Mouse (Mus musculus): ENCODE data around the gene Serf2. TPM values are rescaled to one million over a fixed set of nuclear protein-coding genes. Genes with fewer than 3 reads are reported as not detected.

Gene Serf2
- polyA plus RNA-seq, 1 experiment from 2014 or later = 482 TPM

- no peaks in the 10 kb centered on the region for H3K27me3 ChIP-seq (replicated peaks; ENCODE audit: low read depth, poor library complexity, severe bottlenecking)
- H3K27ac ChIP-seq (replicated peaks) = no peak overlapping the region
- DNase-seq (ENCODE audit: low spot score) = no peak
- no peaks in the 10 kb centered on the region for H3K4me1 ChIP-seq
- 100% methylated on average over 1 of the region's 1 CpGs for whole genome bisulfite sequencing
- H3K4me3 ChIP-seq = no peak overlapping the region
- H3K9me3 ChIP-seq = no peaks in the 10 kb centered on the region
- peaks cover 99% of the 10 kb centered on the region for H3K36me3 ChIP-seq (replicated peaks)
Observed at GRCm38 (mm10) chr2:121434854-121435253, 14.1 kb upstream of the Serf2 start.

GRCm38 (mm10) chr2:121439746-121440145 is 9.2 kb upstream of the Serf2 start:
- peaks cover 24% of the 10 kb centered on the region for H3K27me3 ChIP-seq (replicated peaks; ENCODE audit: low read depth, poor library complexity, severe bottlenecking)
- no peak overlapping the region for H3K27ac ChIP-seq (replicated peaks)
- H3K4me3 ChIP-seq = no peak overlapping the region
- H3K36me3 ChIP-seq (replicated peaks) = peaks cover 54% of the 10 kb centered on the region
- DNase-seq (ENCODE audit: low spot score) = no peak
- WGBS = 79% methylated on average over 4 of the region's 4 CpGs
- peaks cover 19% of the 10 kb centered on the region for H3K4me1 ChIP-seq
- H3K9me3 ChIP-seq = no peaks in the 10 kb centered on the region

- Histone ChIP-seq H3K27me3 (replicated peaks; ENCODE audit: low read depth, poor library complexity, severe bottlenecking) (peaks cover 24% of the 10 kb centered on the region), H3K4me1 (peaks cover 19% of the 10 kb centered on the region), H3K4me3 (peak overlapping the region; percentile 67; the same call in 1 of the 2 replicates), H3K27ac (replicated peaks) (no peak overlapping the region), H3K36me3 (replicated peaks) (peaks cover 41% of the 10 kb centered on the region), H3K9me3 (no peaks in the 10 kb centered on the region)
- 58% methylated on average over 5 of the region's 5 CpGs for WGBS
- no peak for DNase-seq (ENCODE audit: low spot score)
Observed at GRCm38 (mm10) chr2:121440834-121441605, 8.0 kb upstream of the Serf2 start.

GRCm38 (mm10) chr2:121441800-121442199 is 7.2 kb upstream of the Serf2 start:
- WGBS = 8% methylated on average over 11 of the region's 11 CpGs
- Histone ChIP-seq H3K9me3 (no peaks in the 10 kb centered on the region), H3K27ac (replicated peaks) (no peak overlapping the region; the same call in 1 of the 2 replicates), H3K36me3 (replicated peaks) (peaks cover 35% of the 10 kb centered on the region), H3K4me1 (peaks cover 19% of the 10 kb centered on the region), H3K4me3 (peak overlapping the region; percentile 67), H3K27me3 (replicated peaks; ENCODE audit: low read depth, poor library complexity, severe bottlenecking) (peaks cover 24% of the 10 kb centered on the region)
- no peak for DNase-seq (ENCODE audit: low spot score)

GRCm38 (mm10) chr2:121442259-121443067 is 6.5 kb upstream of the Serf2 start:
- DNase-seq (ENCODE audit: low spot score) = peak; percentile 79
- Histone ChIP-seq H3K27me3 (replicated peaks; ENCODE audit: low read depth, poor library complexity, severe bottlenecking) (peaks cover 24% of the 10 kb centered on the region), H3K36me3 (replicated peaks) (peaks cover 28% of the 10 kb centered on the region), H3K4me3 (peak overlapping the region; percentile 67), H3K4me1 (peaks cover 19% of the 10 kb centered on the region), H3K27ac (replicated peaks) (peak overlapping the region; percentile 51), H3K9me3 (no peaks in the 10 kb centered on the region)
- 2% methylated on average over 30 of the region's 30 CpGs for WGBS

- Histone ChIP-seq H3K4me3 (peak overlapping the region; percentile 67), H3K27me3 (replicated peaks; ENCODE audit: low read depth, poor library complexity, severe bottlenecking) (peaks cover 24% of the 10 kb centered on the region), H3K27ac (replicated peaks) (no peak overlapping the region), H3K4me1 (peaks cover 25% of the 10 kb centered on the region), H3K36me3 (replicated peaks) (peaks cover 22% of the 10 kb centered on the region), H3K9me3 (no peaks in the 10 kb centered on the region)
- 21% methylated on average over 8 of the region's 8 CpGs for WGBS
- no peak for DNase-seq (ENCODE audit: low spot score)
Observed at GRCm38 (mm10) chr2:121443068-121443349, 6.0 kb upstream of the Serf2 start.

GRCm38 (mm10) chr2:121444178-121444577 is 4.8 kb upstream of the Serf2 start, which contains the start of gene Ell3:
Ell3 (minus strand) TSS chr2:121444278.
- WGBS = 87% methylated on average over 1 of the region's 1 CpGs
- no peak for DNase-seq (ENCODE audit: low spot score)
- peak within 1 kb of the TSS; percentile 67; the same call in 1 of the 2 replicates for H3K4me3 ChIP-seq
- peaks cover 30% of the 10 kb centered on the region for H3K4me1 ChIP-seq
- H3K36me3 ChIP-seq (replicated peaks) = peaks cover 11% of the 10 kb centered on the region
- H3K9me3 ChIP-seq = no peaks in the 10 kb centered on the region
- no peak within 1 kb of the TSS for H3K27ac ChIP-seq (replicated peaks)
- peaks cover 24% of the 10 kb centered on the region for H3K27me3 ChIP-seq (replicated peaks; ENCODE audit: low read depth, poor library complexity, severe bottlenecking)

GRCm38 (mm10) chr2:121445117-121445516 is 3.9 kb upstream of the Serf2 start:
- WGBS = 86% methylated on average over 3 of the region's 3 CpGs
- no peak for DNase-seq (ENCODE audit: low spot score)
- Histone ChIP-seq H3K36me3 (replicated peaks) (peaks cover 1% of the 10 kb centered on the region), H3K27me3 (replicated peaks; ENCODE audit: low read depth, poor library complexity, severe bottlenecking) (peaks cover 24% of the 10 kb centered on the region), H3K4me3 (no peak overlapping the region), H3K4me1 (peaks cover 31% of the 10 kb centered on the region), H3K9me3 (no peaks in the 10 kb centered on the region), H3K27ac (replicated peaks) (no peak overlapping the region)

- WGBS = 77% methylated on average over 4 of the region's 4 CpGs
- Histone ChIP-seq H3K27ac (replicated peaks) (no peak overlapping the region), H3K36me3 (replicated peaks) (peaks cover 11% of the 10 kb centered on the region), H3K9me3 (no peaks in the 10 kb centered on the region), H3K4me3 (no peak overlapping the region), H3K4me1 (peaks cover 44% of the 10 kb centered on the region), H3K27me3 (replicated peaks; ENCODE audit: low read depth, poor library complexity, severe bottlenecking) (peaks cover 15% of the 10 kb centered on the region)
- DNase-seq (ENCODE audit: low spot score) = no peak
Observed at GRCm38 (mm10) chr2:121446506-121446905, 2.5 kb upstream of the Serf2 start.

- Histone ChIP-seq H3K27ac (replicated peaks) (no peak overlapping the region), H3K9me3 (no peaks in the 10 kb centered on the region), H3K36me3 (replicated peaks) (peaks cover 14% of the 10 kb centered on the region), H3K4me3 (no peak overlapping the region), H3K27me3 (replicated peaks; ENCODE audit: low read depth, poor library complexity, severe bottlenecking) (peaks cover 10% of the 10 kb centered on the region), H3K4me1 (peaks cover 40% of the 10 kb centered on the region)
- no peak for DNase-seq (ENCODE audit: low spot score)
- 90% methylated on average over 3 of the region's 3 CpGs for WGBS
Observed at GRCm38 (mm10) chr2:121447006-121447405, 2.0 kb upstream of the Serf2 start.

- no peaks in the 10 kb centered on the region for H3K27me3 ChIP-seq (replicated peaks; ENCODE audit: low read depth, poor library complexity, severe bottlenecking)
- 15% methylated on average over 9 of the region's 9 CpGs for WGBS
- peaks cover 32% of the 10 kb centered on the region for H3K4me1 ChIP-seq
- DNase-seq (ENCODE audit: low spot score) = peak; percentile 50
- no peaks in the 10 kb centered on the region for H3K9me3 ChIP-seq
- H3K4me3 ChIP-seq = peak overlapping the region; percentile 100
- peak overlapping the region; percentile 81 for H3K27ac ChIP-seq (replicated peaks)
- H3K36me3 ChIP-seq (replicated peaks) = peaks cover 25% of the 10 kb centered on the region
Observed at GRCm38 (mm10) chr2:121448136-121448535, 859 bp upstream of the Serf2 start.

- H3K4me3 ChIP-seq = peak overlapping the region; percentile 100
- peaks cover 40% of the 10 kb centered on the region for H3K36me3 ChIP-seq (replicated peaks)
- H3K27me3 ChIP-seq (replicated peaks; ENCODE audit: low read depth, poor library complexity, severe bottlenecking) = no peaks in the 10 kb centered on the region
- H3K4me1 ChIP-seq = peaks cover 34% of the 10 kb centered on the region
- under 1% methylated on average over 53 of the region's 54 CpGs for WGBS
- no peaks in the 10 kb centered on the region for H3K9me3 ChIP-seq
- H3K27ac ChIP-seq (replicated peaks) = peak overlapping the region; percentile 96
- no peak for DNase-seq (ENCODE audit: low spot score)
Observed at GRCm38 (mm10) chr2:121449545-121450011, 583 bp downstream of the Serf2 start.
